Mouse (Mus musculus): ENCODE measurements at regions not wholly inside any gene's neighbourhood (a gene's known extent, or its start where the extent isn't known, plus 50 kb on each side); places are given as distances from the start of the nearest gene placed in this dataset.

- Histone ChIP-seq H3K9ac (no peak overlapping the region), H3K9me3 (replicated peaks) (no peaks in the 10 kb centered on the region), H3K27me3 (no peaks in the 10 kb centered on the region), H3K27ac (no peak overlapping the region), H3K36me3 (no peaks in the 10 kb centered on the region), H3K4me2 (no peak overlapping the region), H3K4me1 (replicated peaks) (0 out of 2 replicates have a peak, but pooled peaks cover 4% of the 10 kb centered on the region), H3K4me3 (no peak overlapping the region)
- 56% methylated on average over 8 of the region's 8 CpGs for WGBS
- ATAC-seq (replicated peaks; ENCODE audit: insufficient number of reproducible peaks, insufficient read depth, low FRiP score, low read depth): no peak
Observed at GRCm38 (mm10) chr10:68893100-68893841, 169.8 kb downstream of the Tmem26 start.

- Histone ChIP-seq H3K4me1 (replicated peaks) (0 out of 2 replicates have a peak, but pooled peaks cover 4% of the 10 kb centered on the region), H3K27me3 (no peaks in the 10 kb centered on the region), H3K4me3 (no peak overlapping the region), H3K27ac (no peak overlapping the region), H3K36me3 (no peaks in the 10 kb centered on the region), H3K9ac (no peak overlapping the region), H3K9me3 (replicated peaks) (no peaks in the 10 kb centered on the region), H3K4me2 (no peak overlapping the region)
- 84% methylated on average over 6 of the region's 6 CpGs for WGBS
- ATAC-seq (replicated peaks; ENCODE audit: insufficient number of reproducible peaks, insufficient read depth, low FRiP score, low read depth): no peak
Observed at GRCm38 (mm10) chr10:68894121-68894520, 170.7 kb downstream of the Tmem26 start.

DNA sequence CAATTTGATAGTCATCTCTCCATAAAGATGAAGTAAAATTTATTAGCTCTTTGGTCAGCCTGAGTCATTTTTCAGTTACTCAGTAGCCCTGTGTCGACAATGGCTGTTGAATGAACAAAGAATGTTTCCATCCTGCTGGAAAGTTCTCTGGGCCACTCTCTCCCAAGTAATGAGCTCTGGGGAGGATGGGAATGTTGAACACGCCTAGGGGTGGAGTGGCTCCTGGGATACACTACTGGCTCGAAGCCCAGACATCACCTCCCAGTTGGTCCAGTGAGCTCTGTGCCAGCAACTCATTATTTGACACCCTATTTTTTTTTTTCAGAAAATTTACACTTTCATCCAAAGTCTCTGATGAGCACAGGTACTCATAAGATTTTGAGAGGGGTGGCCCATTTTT, 174.1 kb downstream of the Tmem26 start:
- no peak for ATAC-seq (replicated peaks; ENCODE audit: insufficient number of reproducible peaks, insufficient read depth, low FRiP score, low read depth)

DNA sequence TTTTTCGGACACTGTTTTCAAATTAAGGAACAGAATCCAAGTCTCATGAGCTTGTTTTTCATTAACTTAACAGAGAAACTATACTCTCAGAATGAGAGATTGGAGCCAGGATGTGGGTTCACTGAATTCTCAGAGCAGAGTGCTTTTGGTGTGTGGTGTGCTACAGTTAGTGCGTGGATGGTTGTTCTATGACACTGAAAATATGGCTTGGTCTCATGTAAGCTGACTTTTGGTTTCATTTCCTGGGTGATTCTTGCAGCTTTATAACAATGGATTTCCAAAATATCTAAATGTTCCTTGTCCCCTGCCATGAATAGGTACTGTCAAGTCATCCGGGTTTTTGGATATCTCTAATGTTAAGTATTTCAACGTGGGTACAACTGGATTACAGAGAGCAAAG, 177.7 kb downstream of the Tmem26 start:
- Histone ChIP-seq H3K27me3 (no peaks in the 10 kb centered on the region), H3K36me3 (no peaks in the 10 kb centered on the region), H3K4me3 (no peak overlapping the region), H3K9me3 (replicated peaks) (no peaks in the 10 kb centered on the region), H3K27ac (no peak overlapping the region), H3K4me1 (replicated peaks) (no peaks in the 10 kb centered on the region), H3K4me2 (no peak overlapping the region), H3K9ac (no peak overlapping the region)
- no peak for ATAC-seq (replicated peaks; ENCODE audit: insufficient number of reproducible peaks, insufficient read depth, low FRiP score, low read depth)
- 72% methylated on average over 4 of the region's 4 CpGs for WGBS

More for the DNA sequence above, 174.1 kb downstream of the Tmem26 start:
- 42% methylated on average over 3 of the region's 3 CpGs for WGBS
- Histone ChIP-seq H3K4me3 (no peak overlapping the region), H3K4me2 (no peak overlapping the region), H3K9me3 (replicated peaks) (no peaks in the 10 kb centered on the region), H3K36me3 (no peaks in the 10 kb centered on the region), H3K4me1 (replicated peaks) (0 out of 2 replicates have a peak, but pooled peaks cover 4% of the 10 kb centered on the region), H3K27ac (no peak overlapping the region), H3K9ac (no peak overlapping the region), H3K27me3 (no peaks in the 10 kb centered on the region)

GRCm38 (mm10) chr10:68902670-68903069, 179.2 kb downstream of the Tmem26 start:
- no peak for ATAC-seq (replicated peaks; ENCODE audit: insufficient number of reproducible peaks, insufficient read depth, low FRiP score, low read depth)
- 15% methylated on average over 3 of the region's 3 CpGs for WGBS
- no peaks in the 10 kb centered on the region for H3K9me3 ChIP-seq (replicated peaks)
- no peaks in the 10 kb centered on the region for H3K4me1 ChIP-seq (replicated peaks)
- no peak overlapping the region for H3K4me3 ChIP-seq
- no peaks in the 10 kb centered on the region for H3K27me3 ChIP-seq
- H3K36me3 ChIP-seq: no peaks in the 10 kb centered on the region
- H3K9ac ChIP-seq: no peak overlapping the region
- no peak overlapping the region for H3K27ac ChIP-seq
- no peak overlapping the region for H3K4me2 ChIP-seq

DNA sequence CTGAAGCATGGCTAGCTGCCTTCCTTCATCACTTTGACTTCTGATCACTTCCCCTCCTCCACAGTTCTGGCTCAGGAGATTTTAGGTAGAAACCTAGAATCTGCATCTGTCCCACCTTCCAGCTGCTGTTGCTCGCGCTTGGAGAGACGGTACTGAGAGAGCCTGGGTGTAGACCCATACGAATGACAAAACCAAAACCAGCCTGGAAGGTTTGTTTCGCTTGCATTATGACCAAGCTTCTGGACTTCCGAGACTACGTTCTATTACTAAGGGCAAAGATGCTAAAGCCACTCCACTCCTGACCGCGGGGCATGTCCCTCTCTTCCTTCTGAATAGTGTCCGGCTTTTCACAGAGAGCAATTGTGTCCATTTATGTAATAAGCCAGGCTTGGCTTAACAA, 180.9 kb downstream of the Tmem26 start:
- ATAC-seq (replicated peaks; ENCODE audit: insufficient number of reproducible peaks, insufficient read depth, low FRiP score, low read depth): no peak
- Histone ChIP-seq H3K4me3 (no peak overlapping the region), H3K9ac (no peak overlapping the region), H3K4me1 (replicated peaks) (no peaks in the 10 kb centered on the region), H3K27me3 (no peaks in the 10 kb centered on the region), H3K4me2 (no peak overlapping the region), H3K9me3 (replicated peaks) (no peaks in the 10 kb centered on the region), H3K36me3 (no peaks in the 10 kb centered on the region), H3K27ac (no peak overlapping the region)
- 93% methylated on average over 10 of the region's 10 CpGs for WGBS

GRCm38 (mm10) chr10:68908236-68908635, 184.8 kb downstream of the Tmem26 start:
- ATAC-seq (replicated peaks; ENCODE audit: insufficient number of reproducible peaks, insufficient read depth, low FRiP score, low read depth): no peak

GRCm38 (mm10) chr10:68909018-68909417, 185.6 kb downstream of the Tmem26 start:
- Histone ChIP-seq H3K4me1 (replicated peaks) (no peaks in the 10 kb centered on the region), H3K36me3 (no peaks in the 10 kb centered on the region), H3K9ac (no peak overlapping the region), H3K27ac (no peak overlapping the region), H3K27me3 (no peaks in the 10 kb centered on the region), H3K4me3 (no peak overlapping the region), H3K9me3 (replicated peaks) (no peaks in the 10 kb centered on the region), H3K4me2 (no peak overlapping the region)
- no peak for ATAC-seq (replicated peaks; ENCODE audit: insufficient number of reproducible peaks, insufficient read depth, low FRiP score, low read depth)
- 73% methylated on average over 10 of the region's 10 CpGs for WGBS

More at GRCm38 (mm10) chr10:68908236-68908635, 184.8 kb downstream of the Tmem26 start:
- no peaks in the 10 kb centered on the region for H3K4me1 ChIP-seq (replicated peaks)
- H3K27me3 ChIP-seq: no peaks in the 10 kb centered on the region
- no peak overlapping the region for H3K27ac ChIP-seq
- H3K9me3 ChIP-seq (replicated peaks): no peaks in the 10 kb centered on the region
- no peak overlapping the region for H3K4me2 ChIP-seq
- H3K9ac ChIP-seq: no peak overlapping the region
- WGBS: 19% methylated on average over 5 of the region's 5 CpGs
- H3K4me3 ChIP-seq: no peak overlapping the region
- no peaks in the 10 kb centered on the region for H3K36me3 ChIP-seq

DNA sequence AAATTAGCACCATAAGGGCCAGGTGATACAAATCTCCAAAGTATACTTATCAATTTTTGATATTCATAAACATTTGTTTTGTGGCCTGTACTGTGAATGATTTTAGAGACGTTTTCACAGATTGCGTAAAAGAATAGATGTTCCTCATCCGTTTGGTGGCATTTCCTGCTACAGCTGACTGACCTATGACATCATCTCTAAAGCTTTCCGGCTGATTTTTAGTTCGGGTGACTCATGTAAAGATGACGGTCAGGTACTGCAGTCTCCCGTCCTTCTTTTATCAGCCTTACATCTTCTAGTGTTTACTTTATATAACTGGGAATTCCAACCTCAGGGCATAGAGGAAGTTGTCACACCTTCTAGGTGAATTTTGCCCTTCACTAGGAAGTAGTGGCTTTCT, 192.7 kb downstream of the Tmem26 start:
- Histone ChIP-seq H3K27ac (no peak overlapping the region), H3K9me3 (replicated peaks) (no peaks in the 10 kb centered on the region), H3K36me3 (no peaks in the 10 kb centered on the region), H3K4me2 (no peak overlapping the region), H3K4me3 (no peak overlapping the region), H3K9ac (no peak overlapping the region), H3K27me3 (no peaks in the 10 kb centered on the region), H3K4me1 (replicated peaks) (no peaks in the 10 kb centered on the region)
- ATAC-seq (replicated peaks; ENCODE audit: insufficient number of reproducible peaks, insufficient read depth, low FRiP score, low read depth): no peak
- 41% methylated on average over 7 of the region's 7 CpGs for WGBS

DNA sequence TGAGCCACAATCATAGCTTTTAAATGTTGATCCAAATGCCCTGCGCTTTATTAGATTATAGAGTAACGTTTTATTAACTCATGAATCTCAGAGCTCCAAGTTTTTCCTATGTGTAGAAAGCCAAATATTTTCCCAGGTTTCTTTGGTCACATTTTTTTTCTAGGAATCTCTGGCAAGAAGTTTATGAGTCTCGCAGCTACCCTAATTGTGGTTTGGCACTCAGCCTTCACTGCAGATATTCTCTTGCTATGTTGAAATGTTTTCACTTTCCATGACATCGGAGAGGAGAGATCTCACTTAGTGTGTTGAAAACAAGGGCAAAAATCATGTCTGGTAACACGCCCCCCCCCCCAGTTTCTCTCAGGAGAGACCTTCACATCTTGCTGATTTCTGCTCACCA, 212.4 kb downstream of the Tmem26 start:
- 59% methylated on average over 5 of the region's 5 CpGs for WGBS
- no peak overlapping the region for H3K27ac ChIP-seq
- H3K4me3 ChIP-seq: no peak overlapping the region
- no peak overlapping the region for H3K9ac ChIP-seq
- no peaks in the 10 kb centered on the region for H3K36me3 ChIP-seq
- no peak overlapping the region for H3K4me2 ChIP-seq
- no peaks in the 10 kb centered on the region for H3K4me1 ChIP-seq (replicated peaks)
- no peaks in the 10 kb centered on the region for H3K27me3 ChIP-seq
- H3K9me3 ChIP-seq (replicated peaks): no peaks in the 10 kb centered on the region
- no peak for ATAC-seq (replicated peaks; ENCODE audit: insufficient number of reproducible peaks, insufficient read depth, low FRiP score, low read depth)

DNA sequence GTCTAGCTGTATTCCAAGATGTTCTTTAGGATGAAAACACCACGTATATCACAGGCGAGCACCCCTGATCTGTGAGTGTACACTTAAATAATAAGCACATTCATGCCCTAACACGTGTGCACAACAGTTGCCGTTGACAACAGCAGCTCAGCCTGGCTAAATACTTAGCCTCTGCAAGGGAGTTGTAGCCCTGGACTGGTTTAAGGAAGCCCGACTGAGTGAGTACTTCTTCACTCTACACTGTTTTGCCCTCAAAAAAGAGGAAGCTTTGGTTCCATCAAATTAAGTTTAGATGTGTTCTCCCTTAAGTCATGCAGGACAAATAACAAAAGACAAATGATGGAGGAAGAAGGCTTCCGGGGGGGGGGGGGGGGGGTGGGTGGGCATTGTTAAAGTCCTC, 208.0 kb upstream of the Rhobtb1 start:
- ATAC-seq (replicated peaks; ENCODE audit: insufficient number of reproducible peaks, insufficient read depth, low FRiP score, low read depth): no peak

GRCm38 (mm10) chr10:68956539-68956938, 194.7 kb upstream of the Rhobtb1 start:
- Histone ChIP-seq H3K36me3 (no peaks in the 10 kb centered on the region), H3K4me1 (replicated peaks) (no peaks in the 10 kb centered on the region), H3K27me3 (no peaks in the 10 kb centered on the region), H3K4me2 (no peak overlapping the region), H3K9ac (no peak overlapping the region), H3K4me3 (no peak overlapping the region), H3K9me3 (replicated peaks) (no peaks in the 10 kb centered on the region), H3K27ac (no peak overlapping the region)
- no peak for ATAC-seq (replicated peaks; ENCODE audit: insufficient number of reproducible peaks, insufficient read depth, low FRiP score, low read depth)
- 43% methylated on average over 7 of the region's 7 CpGs for WGBS

More for the DNA sequence above, 208.0 kb upstream of the Rhobtb1 start:
- no peak overlapping the region for H3K27ac ChIP-seq
- no peaks in the 10 kb centered on the region for H3K36me3 ChIP-seq
- no peaks in the 10 kb centered on the region for H3K4me1 ChIP-seq (replicated peaks)
- 82% methylated on average over 6 of the region's 6 CpGs for WGBS
- H3K4me3 ChIP-seq: no peak overlapping the region
- no peaks in the 10 kb centered on the region for H3K9me3 ChIP-seq (replicated peaks)
- no peaks in the 10 kb centered on the region for H3K27me3 ChIP-seq
- H3K9ac ChIP-seq: no peak overlapping the region
- H3K4me2 ChIP-seq: no peak overlapping the region

All from heart, embryonic 15.5 days (tissue).